Mouse (Mus musculus) ES-Bruce4 (cell line): Measurements from ENCODE around the gene Ccdc93.

Source experiments
- CTCF ChIP-seq: IDR thresholded peaks from one replicate; pipeline ENCODE4 v1.8.1; 2011; ENCODE audit warnings: low read depth, low read length
- EP300 ChIP-seq: IDR thresholded peaks from 2 replicates; pipeline ENCODE4 v1.6.1; 2011; ENCODE audit warnings: low read depth, low read length; ENCODE audit not compliant: insufficient read depth
- POLR2A ChIP-seq: IDR thresholded peaks from one replicate; pipeline ENCODE4 v1.8.1; 2011; ENCODE audit warnings: low read length; ENCODE audit not compliant: insufficient read depth

- TF ChIP-seq POLR2A (no peak), EP300 (no peak), CTCF (peak; percentile 20)
Observed at GRCm38 (mm10) chr1:121419084-121419483, 11.8 kb upstream of the Ccdc93 start.
